Mouse (Mus musculus) CH12.LX (cell line): ENCODE results near the gene Zfp454. TPM values are rescaled to one million over a fixed set of nuclear protein-coding genes. Genes with fewer than 3 reads are reported as not detected.

Source experiments
- DNase-seq: peaks from one replicate; pipeline ENCODE4 v3.0.0-alpha.2; 2013; ENCODE audit errors: extremely low read depth
- H3K27ac ChIP-seq: 2 replicates; pipeline ENCODE4 v1.5.1; 2012; ENCODE audit warnings: low read depth, mild to moderate bottlenecking, control low read depth, moderate library complexity; ENCODE audit not compliant: insufficient read depth
- H3K27me3 ChIP-seq: replicated peaks from 2 replicates; pipeline ENCODE3; 2012; ENCODE audit warnings: inconsistent platforms
- H3K36me3 ChIP-seq, 2 experiments: replicated peaks in 1 of 2; 2 replicates each; pipeline versions ENCODE3 to v1.6.1; 2012; ENCODE audit warnings: inconsistent platforms in 1 of 2, low read length in 1 of 2, mild to moderate bottlenecking in 1 of 2, mixed read lengths in 1 of 2, moderate library complexity in 1 of 2; ENCODE audit not compliant: control insufficient read depth in 1 of 2, insufficient read depth in 1 of 2
- H3K4me1 ChIP-seq, 2 experiments: 2 replicates each; pipeline ENCODE4 v1.6.1; 2012; ENCODE audit warnings: inconsistent platforms in 1 of 2, moderate library complexity in 1 of 2; ENCODE audit not compliant: insufficient read depth in 2 of 2, control insufficient read depth in 1 of 2
- H3K4me2 ChIP-seq: 2 replicates; pipeline ENCODE4 v1.6.1; 2012; ENCODE audit warnings: low read depth, mild to moderate bottlenecking, control low read depth; ENCODE audit not compliant: poor library complexity, insufficient read depth, severe bottlenecking
- H3K4me3 ChIP-seq, 3 experiments: fragments of 150-350 bp in 1 of 3; sonication (generic) in 1 of 3; replicated peaks in 1 of 3; 2 replicates each; pipeline versions ENCODE3 to v1.5.1; 2011 to 2012; ENCODE audit warnings: low read depth in 2 of 3, low read length in 2 of 3, mild to moderate bottlenecking in 2 of 3, moderate library complexity in 2 of 3, control low read depth in 1 of 3, improper control_type of control experiment in 1 of 3, inconsistent platforms in 1 of 3, mixed read lengths in 1 of 3; ENCODE audit not compliant: poor library complexity in 1 of 3
- H3K79me2 ChIP-seq: replicated peaks from 2 replicates; pipeline ENCODE4 v1.6.1; 2012; ENCODE audit warnings: mild to moderate bottlenecking, moderate library complexity; ENCODE audit not compliant: control insufficient read depth, poor library complexity, insufficient read depth, severe bottlenecking; ENCODE audit errors: extremely low read depth
- H3K9ac ChIP-seq: 2 replicates; pipeline ENCODE4 v1.6.1; 2012; ENCODE audit warnings: low read depth, mild to moderate bottlenecking, control low read depth, moderate library complexity; ENCODE audit not compliant: insufficient read depth
- H3K9me3 ChIP-seq: replicated peaks from 2 replicates; pipeline ENCODE3; 2012; ENCODE audit warnings: low read length, inconsistent platforms, mixed read lengths
- BHLHE40 ChIP-seq: IDR thresholded peaks from 2 replicates; pipeline ENCODE4 v1.6.1; 2011; ENCODE audit warnings: mild to moderate bottlenecking, low read depth, low read length, improper control_type of control experiment
- CHD2 ChIP-seq: IDR thresholded peaks from 2 replicates; pipeline ENCODE4 v1.6.1; 2011; ENCODE audit warnings: low read length, improper control_type of control experiment
- ELF1 ChIP-seq: IDR thresholded peaks from 2 replicates; pipeline ENCODE4 v1.6.1; 2014; ENCODE audit warnings: low read depth, mild to moderate bottlenecking, inconsistent platforms, low read length, improper control_type of control experiment
- EP300 ChIP-seq: IDR thresholded peaks from 2 replicates; pipeline ENCODE4 v1.6.1; 2011; ENCODE audit warnings: low read length, improper control_type of control experiment
- ETS1 ChIP-seq: conservative IDR thresholded peaks from 2 replicates; pipeline ENCODE4 v1.6.1; 2012; ENCODE audit warnings: low read depth, mild to moderate bottlenecking, inconsistent platforms, low read length, improper control_type of control experiment, moderate library complexity
- IRF4 ChIP-seq: IDR thresholded peaks from 2 replicates; pipeline ENCODE4 v1.6.1; 2014; ENCODE audit warnings: low read depth, mild to moderate bottlenecking, inconsistent platforms, low read length, improper control_type of control experiment
- JUND ChIP-seq: conservative IDR thresholded peaks from 2 replicates; pipeline ENCODE4 v1.6.1; 2011; ENCODE audit warnings: low read depth, low read length, improper control_type of control experiment
- MAX ChIP-seq: IDR thresholded peaks from 2 replicates; pipeline ENCODE4 v1.6.1; 2011; ENCODE audit warnings: low read length, improper control_type of control experiment
- MAZ ChIP-seq: IDR thresholded peaks from 2 replicates; pipeline ENCODE4 v1.6.1; 2012; ENCODE audit warnings: low read depth, mild to moderate bottlenecking, inconsistent platforms, low read length, improper control_type of control experiment, moderate library complexity
- NELFE ChIP-seq: IDR thresholded peaks from 2 replicates; pipeline ENCODE4 v1.6.1; 2011; ENCODE audit warnings: low read depth, low read length, improper control_type of control experiment
- PAX5 ChIP-seq: IDR thresholded peaks from 2 replicates; pipeline ENCODE4 v1.6.1; 2012; ENCODE audit warnings: low read length, inconsistent platforms, mixed read lengths
- POLR2A ChIP-seq: IDR thresholded peaks from 2 replicates; pipeline ENCODE4 v1.6.1; 2011; ENCODE audit warnings: low read depth, mild to moderate bottlenecking, improper control_type of control experiment, low read length
- TBP ChIP-seq: conservative IDR thresholded peaks from 2 replicates; pipeline ENCODE4 v1.6.1; 2011; ENCODE audit warnings: low read depth, low read length, improper control_type of control experiment
- TCF12 ChIP-seq: IDR thresholded peaks from 2 replicates; pipeline ENCODE4 v1.6.1; 2014; ENCODE audit warnings: low read depth, mild to moderate bottlenecking, inconsistent platforms, low read length, improper control_type of control experiment
- ZNF384 ChIP-seq: IDR thresholded peaks from 2 replicates; pipeline ENCODE4 v1.6.1; 2012; ENCODE audit warnings: low read depth, low read length, improper control_type of control experiment, inconsistent platforms
- dilution Hi-C: fragments of 300-500 bp; cut with MboI; formaldehyde crosslinking; loops from 2 replicates; pipeline ENCODE4 v1.14.3; 2020; ENCODE audit warnings: low sequenced_read_pairs; ENCODE audit not compliant: extremely low pct_unique_long_range_greater_than_20kb, extremely low pct_ligation_motif_present
- in situ Hi-C: fragments of 300-500 bp; cut with MboI; formaldehyde crosslinking; loops from 3 replicates; pipeline ENCODE4 v1.14.3; 2019; ENCODE audit warnings: low sequenced_read_pairs, low pct_ligation_motif_present, low pct_unique_long_range_greater_than_20kb, mixed read lengths
- polyA plus RNA-seq: library from polyadenylated mRNA; unstranded; fragments of >175 nt; gene quantifications from 2 replicates; pipeline ENCODE4 v1.2.1, GENCODE M21; 2012; ENCODE audit warnings: low read depth; ENCODE audit not compliant: insufficient read length
- total RNA-seq, 2 experiments: library from RNA; depleted of rRNA; stranded (reverse); fragments of 300-350 nt in 1 of 2; fragments of >200 nt in 1 of 2; gene quantifications; 2 replicates each; pipeline ENCODE4 v1.2.3; 2012 to 2014

Gene Zfp454
- total and polyA plus RNA-seq, 3 experiments: not detected

DNA sequence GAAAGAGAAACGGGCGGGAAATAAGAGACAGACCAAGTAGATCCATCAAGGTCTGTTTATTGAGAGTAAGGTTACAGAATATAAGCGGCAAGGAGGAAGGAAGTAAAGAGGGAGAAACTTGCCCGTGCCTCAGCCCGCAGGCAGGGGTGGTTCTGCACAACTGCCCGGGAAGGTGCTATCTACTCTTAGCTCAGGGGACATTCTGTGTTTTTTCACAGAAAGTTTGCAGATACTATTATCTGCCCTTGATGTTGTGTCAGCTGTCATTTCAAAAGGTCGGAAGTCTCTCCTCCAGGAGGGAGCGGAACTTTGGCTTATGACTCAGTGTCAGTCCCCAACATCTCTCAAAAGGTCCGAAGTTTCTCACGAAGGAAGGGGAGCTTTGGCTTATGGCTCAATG, 38.1 kb downstream of the Zfp454 start:
- in situ Hi-C loops (no loop called here), dilution Hi-C loops (no loop called here)
- peaks cover 19% of the 10 kb centered on the region for H3K27me3 ChIP-seq
- H3K27ac ChIP-seq: no peak overlapping the region
- H3K9ac ChIP-seq: no peak overlapping the region
- peaks cover 17% of the 10 kb centered on the region for H3K9me3 ChIP-seq
- H3K36me3 ChIP-seq: no peaks in the 10 kb centered on the region
- peak overlapping the region in 2 of 3 experiments; percentile 12 to 30 for H3K4me3 ChIP-seq
- no peaks in the 10 kb centered on the region for H3K79me2 ChIP-seq
- peak; percentile 23; the same call in 1 of the 2 replicates for TF ChIP-seq ETS1
- TF ChIP-seq IRF4: no peak
- peak; percentile 42 for TF ChIP-seq EP300
- TF ChIP-seq ZNF384: no peak
- TF ChIP-seq BHLHE40: peak; percentile 59
- DNase-seq: no peak
- H3K4me2 ChIP-seq: peak overlapping the region; percentile 76
- H3K4me1 ChIP-seq: peaks cover 19 to 47% of the 10 kb centered on the region in 2 experiments

DNA sequence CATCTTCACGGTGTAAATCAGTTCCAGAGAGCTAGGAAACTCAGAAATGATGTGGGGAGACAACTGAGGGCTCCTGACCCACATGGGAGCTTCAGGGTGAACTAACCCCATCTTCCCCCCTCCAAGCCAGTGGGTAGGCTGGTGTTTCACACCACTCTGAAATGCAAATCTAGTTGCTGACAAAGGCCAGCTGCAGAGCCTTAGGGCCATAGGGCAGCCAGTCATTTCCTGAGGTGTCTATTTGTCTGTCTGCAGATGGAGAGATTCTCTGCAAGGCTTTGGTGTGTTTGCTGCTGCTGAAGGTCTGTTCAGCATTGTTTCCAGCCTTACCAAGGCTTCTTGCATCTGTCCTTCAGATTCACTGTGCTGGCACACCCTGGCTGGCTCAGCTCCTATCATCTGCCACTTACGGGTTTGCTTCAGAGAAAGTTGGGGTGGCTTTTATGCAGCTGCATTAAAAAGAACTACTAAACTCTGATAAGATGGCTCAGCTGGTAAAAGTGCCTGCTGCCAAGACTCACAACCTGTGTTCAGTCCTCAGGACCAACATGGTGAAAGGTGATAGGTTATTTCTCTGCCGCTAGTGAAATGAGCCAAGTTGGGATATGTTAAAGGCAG, 38.8 kb downstream of the Zfp454 start:
- TF ChIP-seq IRF4 (peak; percentile 69), ETS1 (peak; percentile 76), MAZ (no peak; the same call in 1 of the 2 replicates), PAX5 (no peak), TCF12 (peak; percentile 75), BHLHE40 (peak; percentile 55; the same call in 1 of the 2 replicates), MAX (0 out of 2 replicates have a peak, but pooled peaks have one; percentile 1), EP300 (peak; percentile 59), POLR2A (peak; percentile 33; the same call in 1 of the 2 replicates), JUND (peak; percentile 56; the same call in 1 of the 2 replicates), TBP (peak; percentile 50; the same call in 1 of the 2 replicates), NELFE (peak; percentile 45; the same call in 1 of the 2 replicates), CHD2 (peak; percentile 34; the same call in 1 of the 2 replicates), ELF1 (no peak)
- in situ Hi-C loops (no loop called here), dilution Hi-C loops (no loop called here)
- Histone ChIP-seq H3K27me3 (peaks cover 17% of the 10 kb centered on the region), H3K79me2 (no peaks in the 10 kb centered on the region), H3K9ac (no peak overlapping the region), H3K36me3 (no peaks in the 10 kb centered on the region), H3K4me3 (peak overlapping the region in 1 of 3 experiments; percentile 30), H3K27ac (no peak overlapping the region), H3K4me1 (peaks cover 19 to 52% of the 10 kb centered on the region in 2 experiments), H3K4me2 (peak overlapping the region; percentile 76), H3K9me3 (peaks cover 17% of the 10 kb centered on the region)
- DNase-seq: peak; percentile 88
